Mouse (Mus musculus) urinary bladder, postnatal 36 days (tissue): ENCODE measurements around the gene Inhbc.
"Not testable (repeated sequence)": the region's sequence is repeated elsewhere in the genome, so short reads cannot be mapped to it uniquely, and the experiment has no call there.

Source experiments
- DNase-seq, 2 experiments: peaks; one replicate each; pipeline ENCODE4 v3.0.0; 2022; ENCODE audit warnings: low spot score in 2 of 2, mixed read lengths in 1 of 2

Gene Inhbc

GRCm38 (mm10) chr10:127326017-127326801 lies 44.0 kb downstream of the Inhbc start:
- peak in 1 of 2 experiments; percentile 15 for DNase-seq

DNA sequence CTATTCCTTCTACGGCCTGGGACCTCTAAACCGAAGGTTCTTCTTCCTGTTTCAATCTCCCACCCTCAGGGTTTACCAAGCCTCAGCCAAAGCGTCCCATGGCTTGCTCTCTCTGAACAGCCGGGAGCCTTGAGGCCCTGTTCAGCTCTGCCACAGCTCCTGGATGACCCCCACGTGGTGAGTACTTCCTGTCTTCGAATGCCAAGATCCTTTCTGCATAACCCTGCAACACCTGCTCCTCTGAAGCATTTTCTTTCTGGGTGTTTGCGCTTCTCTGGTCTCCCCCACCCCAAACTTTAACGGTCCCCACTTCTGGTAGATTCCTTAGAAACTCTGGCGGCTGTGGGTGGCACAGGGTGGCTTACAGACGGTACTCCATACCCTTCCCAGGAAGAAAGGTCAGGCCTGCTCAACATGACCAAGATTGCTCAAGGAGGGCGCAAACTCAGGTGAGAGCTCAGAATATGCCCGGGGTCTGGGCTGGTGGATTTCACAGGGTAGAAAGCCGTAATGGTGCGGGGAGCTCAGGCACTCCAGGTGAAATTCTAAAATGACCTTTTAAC lies 44.7 kb downstream of the Inhbc start:
- no peak for DNase-seq

DNA sequence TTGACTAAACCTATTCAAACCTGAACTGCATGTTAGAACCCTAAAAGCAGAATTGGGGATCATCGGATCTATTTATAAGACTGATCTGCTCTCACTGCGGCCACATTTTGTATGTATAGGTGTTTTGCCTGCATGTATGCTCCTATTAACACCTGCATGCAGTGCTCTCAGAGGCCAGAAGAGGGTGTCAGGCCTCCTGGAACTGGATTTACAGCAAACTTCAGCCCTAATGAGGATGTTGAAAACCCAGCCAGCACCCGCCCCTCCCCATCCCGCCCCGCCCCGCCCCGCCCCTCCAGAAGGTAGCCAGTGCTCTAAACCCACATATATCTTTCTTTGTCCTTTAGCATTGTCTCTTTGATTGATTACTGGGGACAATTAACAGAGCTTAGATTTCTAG lies 45.7 kb downstream of the Inhbc start:
- no peak for DNase-seq

DNA sequence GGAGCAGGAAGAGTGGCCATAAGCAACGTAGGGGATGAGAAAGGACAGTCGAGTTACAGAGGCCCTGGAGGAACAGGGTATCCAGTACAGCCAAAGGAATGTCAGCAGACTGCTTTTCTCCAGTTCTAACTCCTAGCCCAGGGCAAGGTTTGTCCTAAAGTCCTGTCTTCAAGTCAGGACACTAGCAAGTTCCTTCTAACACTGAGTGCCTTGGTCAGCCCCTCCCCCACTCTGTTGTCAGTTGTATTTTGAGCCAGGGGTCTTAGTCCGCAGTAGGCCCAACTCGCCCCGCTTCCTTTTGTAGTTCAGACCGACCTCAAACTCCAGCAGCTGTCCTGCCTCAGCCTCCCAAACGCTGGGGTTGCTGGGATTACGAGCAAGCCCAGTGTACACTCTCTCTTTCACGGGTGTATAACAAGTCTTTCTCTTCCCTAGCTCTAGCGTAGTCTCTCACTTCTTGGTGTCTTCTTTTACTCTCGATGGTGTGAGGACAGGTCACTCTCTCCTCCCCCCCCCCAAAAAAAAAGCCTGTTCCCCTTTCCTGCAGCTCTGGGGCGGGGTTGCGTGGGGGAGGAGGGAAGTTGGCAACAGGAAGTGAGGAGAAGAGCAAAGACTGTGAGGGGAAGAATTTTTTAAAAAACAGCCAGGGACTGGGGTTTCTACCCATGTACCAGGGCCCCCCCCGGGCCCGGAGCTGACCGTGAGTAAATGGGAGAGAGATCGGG lies 46.9 kb downstream of the Inhbc start:
- no peak for DNase-seq

DNA sequence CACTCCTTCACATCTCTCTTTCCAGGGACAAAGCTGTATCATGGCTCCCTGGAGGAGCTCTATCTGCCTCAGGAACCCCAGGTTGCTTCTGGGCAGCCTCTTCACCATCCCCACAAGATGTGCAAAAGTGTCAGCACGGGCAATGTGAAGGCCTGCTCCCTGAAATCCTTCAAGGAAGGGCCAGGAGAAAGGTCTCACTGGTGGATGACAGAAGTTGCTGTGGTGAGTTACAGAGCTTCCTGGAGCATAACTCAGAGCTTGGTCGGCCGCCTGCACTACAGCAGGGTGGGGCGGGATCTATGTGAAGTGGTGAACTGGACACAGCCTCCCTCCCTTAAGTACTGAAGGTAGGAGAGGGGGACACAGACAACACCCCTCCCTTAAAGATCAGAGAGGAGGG lies 47.6 kb downstream of the Inhbc start:
- DNase-seq, result no peak

DNA sequence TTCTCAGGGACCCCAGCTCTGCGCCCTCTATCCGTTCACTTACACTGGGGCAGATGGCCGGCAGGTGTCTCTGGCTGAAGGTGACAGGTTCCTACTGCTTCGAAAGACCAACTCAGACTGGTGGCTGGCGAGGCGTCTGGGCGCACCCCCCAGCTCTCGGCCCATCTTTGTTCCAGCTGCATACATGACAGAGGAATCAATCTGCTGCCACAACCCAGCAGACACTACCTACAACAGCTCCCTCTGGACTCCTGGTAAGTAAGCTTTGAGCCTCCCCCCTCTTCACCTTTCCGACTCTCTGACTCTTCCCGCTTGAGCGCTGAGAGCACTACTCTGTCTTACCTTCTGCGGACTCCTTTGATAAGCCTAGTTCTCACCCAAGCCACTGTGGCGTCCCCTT lies 48.1 kb downstream of the Inhbc start:
- DNase-seq, result no peak

- no peak for DNase-seq
Observed at GRCm38 (mm10) chr10:127321621-127322020, 48.6 kb downstream of the Inhbc start, which contains the start of gene Arhgap9. Gene Arhgap9, plus strand, starts transcription at chr10:127321964.

DNA sequence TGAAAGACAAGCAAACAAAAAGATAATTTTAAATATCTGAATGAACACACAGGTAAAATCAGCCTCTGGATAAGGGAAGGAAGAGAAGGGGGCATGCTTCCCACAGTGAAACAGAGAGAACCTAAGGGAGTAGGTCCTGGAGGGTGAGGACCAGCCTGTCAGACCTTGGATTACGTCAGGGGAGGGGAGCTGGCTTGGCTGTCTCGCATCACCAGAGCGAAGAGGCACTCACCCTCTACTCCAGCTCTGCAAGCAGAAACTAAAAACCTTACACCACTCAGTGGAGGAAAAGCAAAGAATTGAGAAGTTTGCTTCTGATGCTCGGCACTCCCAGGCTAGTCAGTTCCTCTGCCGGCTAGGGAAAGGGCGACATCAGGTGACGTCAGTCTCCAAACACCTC lies 50.3 kb downstream of the Inhbc start:
- DNase-seq, result no peak

DNA sequence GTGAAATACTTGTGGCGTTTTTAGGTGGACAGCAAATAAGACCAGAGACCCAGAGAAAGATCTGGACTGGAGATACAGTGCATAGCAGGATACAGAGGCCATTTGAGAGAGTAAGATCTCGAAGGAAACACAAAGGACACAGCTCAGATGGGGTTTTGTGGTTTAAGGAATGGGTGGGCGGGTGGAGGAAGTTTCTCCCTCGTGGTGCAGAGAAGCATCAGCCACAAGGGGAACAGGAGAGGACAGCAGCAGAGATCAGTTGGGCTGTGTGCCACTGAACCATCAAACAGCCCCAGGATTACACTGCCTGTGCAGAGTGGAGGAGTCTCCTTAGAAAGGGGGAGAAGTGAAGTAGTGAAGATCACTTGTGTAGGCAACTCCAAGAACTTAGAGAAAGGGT lies 52.2 kb downstream of the Inhbc start:
- DNase-seq, result no peak

DNA sequence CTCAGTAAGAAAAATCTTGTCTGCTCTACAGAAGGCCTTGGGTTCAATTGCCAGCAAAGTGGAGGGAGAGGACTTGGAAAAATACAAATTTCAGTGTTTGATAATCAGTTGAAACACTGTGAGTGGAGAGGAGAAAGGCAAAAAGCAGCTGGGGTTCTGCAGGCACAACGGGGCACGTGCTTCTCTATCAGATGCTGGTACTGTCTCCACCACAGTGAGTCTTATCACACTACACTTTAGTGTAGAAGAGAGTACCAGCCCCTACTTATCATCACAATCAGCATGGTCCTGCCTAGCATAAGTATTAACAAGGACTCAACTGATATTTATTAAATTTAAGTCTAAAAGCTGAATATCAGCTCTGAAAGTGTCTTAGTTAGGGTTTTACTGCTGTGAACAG lies 53.0 kb downstream of the Inhbc start:
- DNase-seq, result no peak

DNA sequence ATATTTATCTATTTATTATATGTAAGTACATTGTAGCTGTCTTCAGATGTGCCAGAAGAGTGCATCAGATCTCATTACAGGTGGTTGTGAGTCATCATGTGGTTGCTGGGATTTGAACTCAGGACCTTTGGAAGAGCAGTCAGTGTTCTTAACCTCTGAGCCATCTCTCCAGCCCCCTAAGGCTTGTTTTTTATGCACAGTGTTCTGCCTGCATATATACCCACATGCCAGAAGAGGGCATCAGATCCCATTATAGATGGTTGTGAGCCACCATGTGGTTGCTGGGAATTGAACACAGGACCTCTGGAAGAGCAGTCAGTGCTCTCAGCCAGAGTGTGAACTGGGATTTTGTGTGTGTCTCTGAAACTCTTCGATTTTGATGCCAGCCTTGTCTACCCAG lies 55.3 kb downstream of the Inhbc start:
- not testable (repeated sequence) for DNase-seq

DNA sequence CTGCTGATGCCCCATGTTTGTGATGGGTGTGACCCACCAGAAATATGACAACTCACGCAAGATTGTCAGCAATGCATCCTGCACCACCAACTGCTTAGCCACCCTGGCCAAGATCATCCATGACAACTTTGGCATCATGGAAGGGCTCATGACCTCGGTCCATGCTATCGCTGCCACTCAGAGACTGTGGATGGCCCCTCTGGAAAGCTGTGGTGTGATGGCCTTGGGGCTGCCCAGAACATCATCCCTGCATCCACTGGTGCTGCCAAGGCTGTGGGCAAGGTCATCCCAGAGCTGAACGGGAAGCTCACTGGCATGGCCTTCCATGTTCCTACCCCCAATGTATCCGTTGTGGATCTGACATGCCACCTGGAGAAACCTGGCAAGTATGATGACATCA lies 56.7 kb downstream of the Inhbc start:
- not testable (repeated sequence) for DNase-seq

- DNase-seq, result no peak
Observed at GRCm38 (mm10) chr10:127312858-127313257, 57.4 kb downstream of the Inhbc start.

DNA sequence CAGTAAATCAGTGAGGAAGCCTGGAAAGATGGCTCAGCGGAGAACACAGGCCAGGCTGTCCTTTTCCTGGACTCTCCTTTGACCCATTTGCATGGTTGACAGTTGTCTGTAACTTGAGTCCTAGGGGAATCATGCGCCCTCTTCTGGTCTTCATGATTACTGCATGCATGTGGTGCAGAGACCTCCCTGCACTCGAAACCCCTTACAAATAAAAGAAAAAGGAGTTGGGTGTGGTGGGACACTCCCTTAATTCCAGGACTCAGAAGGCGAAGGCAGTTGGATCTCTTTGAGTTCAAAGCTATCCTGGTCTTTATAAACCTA lies 57.9 kb downstream of the Inhbc start:
- DNase-seq, result peak; percentile 69 to 76

DNA sequence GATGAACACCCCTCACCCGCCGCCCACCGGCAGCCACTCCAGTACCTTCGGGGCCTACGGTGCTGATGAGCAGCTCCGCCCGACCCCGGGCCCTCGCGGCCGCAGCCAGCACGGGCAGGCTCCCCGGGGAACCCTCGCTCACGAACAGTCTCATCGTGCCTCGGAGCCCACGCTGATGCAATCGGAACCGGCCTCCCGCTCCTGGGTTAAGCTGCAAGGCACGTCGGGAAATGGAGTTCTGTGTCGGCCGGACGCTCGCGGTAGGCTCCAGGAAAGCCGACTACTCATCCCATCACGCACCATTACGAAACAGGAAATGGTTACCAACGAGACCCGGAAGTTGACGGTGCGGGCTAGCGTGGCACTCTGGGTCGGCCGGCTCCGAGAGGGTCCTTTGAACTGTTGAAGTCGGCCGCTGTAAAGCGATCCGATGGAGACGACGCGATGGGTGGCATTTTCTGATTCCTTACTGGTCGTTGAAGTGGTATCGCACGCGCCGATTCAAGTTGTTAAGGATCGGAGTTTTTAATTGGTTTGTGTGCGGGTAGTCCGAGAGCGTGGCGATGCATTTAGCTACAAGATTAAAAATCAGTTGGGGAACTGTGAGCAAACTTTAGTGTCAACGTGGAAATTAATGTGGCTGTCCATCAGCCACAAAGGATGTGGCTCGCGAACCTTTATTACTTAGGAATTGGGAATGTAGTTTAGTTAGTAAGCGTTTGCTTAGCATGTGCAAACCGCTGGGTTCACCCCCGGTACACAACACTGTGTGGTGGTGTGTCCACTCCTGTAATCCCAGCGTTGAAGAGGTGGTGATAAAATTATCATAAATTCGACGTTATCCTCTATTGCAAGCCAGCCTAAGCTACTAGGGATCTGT lies 58.5 kb downstream of the Inhbc start, which contains the start of gene Mars:
TSS of gene Mars (minus strand) at position 311 of the 880 bp plus-strand sequence.
- DNase-seq, result peak; percentile 92 to 93

DNA sequence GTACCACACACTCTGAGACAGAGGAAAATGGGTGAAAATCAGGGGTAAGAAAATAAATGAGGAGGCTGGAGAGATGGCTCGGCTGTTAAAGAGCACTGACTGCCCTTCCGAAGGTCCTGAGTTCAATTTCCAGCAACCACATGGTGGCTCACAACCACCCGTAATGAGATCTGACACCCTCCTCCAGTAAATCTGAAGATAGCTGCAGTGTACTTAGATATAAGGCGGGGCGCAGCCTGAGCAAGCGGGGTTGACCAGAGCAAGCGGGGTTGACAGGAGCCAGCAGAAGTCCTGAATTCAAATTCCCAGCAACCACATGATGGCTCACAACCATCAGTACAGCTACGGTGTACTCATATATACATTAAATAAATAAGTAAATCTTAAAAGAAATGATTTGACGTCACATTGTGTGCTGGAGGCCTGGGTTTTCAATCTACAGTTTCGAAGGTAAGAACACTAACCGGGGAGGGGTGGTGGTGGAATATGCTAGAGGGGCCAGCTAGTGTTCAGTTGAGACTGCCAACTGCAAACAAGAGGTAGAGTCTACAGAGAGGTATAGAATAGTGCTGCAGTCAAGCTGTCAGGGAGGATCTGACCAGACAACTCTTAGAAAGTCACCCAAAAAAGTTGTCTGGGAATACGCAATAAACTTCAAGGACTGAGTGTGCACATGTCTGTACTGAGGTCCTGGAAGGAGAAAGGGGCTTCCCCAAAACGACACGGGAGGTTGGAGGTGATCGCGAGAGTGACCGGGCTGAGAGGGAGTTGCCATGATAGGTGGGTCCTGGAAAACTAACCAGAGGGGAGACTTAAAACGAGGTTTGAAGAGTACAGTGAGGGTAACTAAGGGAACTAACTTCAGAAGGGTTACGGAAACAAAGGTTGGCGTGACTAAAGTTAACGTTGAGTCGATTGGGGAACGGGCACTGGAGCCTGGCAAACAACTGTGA lies 59.4 kb downstream of the Inhbc start:
- DNase-seq, result no peak

GRCm38 (mm10) chr10:127309167-127309566 lies 61.1 kb downstream of the Inhbc start:
- not testable (repeated sequence) for DNase-seq
